Mouse (Mus musculus) frontal cortex, postnatal 14 days (tissue): ENCODE data around the gene Abcg3.
"Not testable (repeated sequence)": the region's sequence is repeated elsewhere in the genome, so short reads cannot be mapped to it uniquely, and the experiment has no call there.

ENCODE experiments used
- DNase-seq, 2 experiments: peaks; one replicate each; pipeline ENCODE4 v3.0.0; 2022; ENCODE audit warnings: low spot score in 2 of 2

Gene Abcg3

DNA sequence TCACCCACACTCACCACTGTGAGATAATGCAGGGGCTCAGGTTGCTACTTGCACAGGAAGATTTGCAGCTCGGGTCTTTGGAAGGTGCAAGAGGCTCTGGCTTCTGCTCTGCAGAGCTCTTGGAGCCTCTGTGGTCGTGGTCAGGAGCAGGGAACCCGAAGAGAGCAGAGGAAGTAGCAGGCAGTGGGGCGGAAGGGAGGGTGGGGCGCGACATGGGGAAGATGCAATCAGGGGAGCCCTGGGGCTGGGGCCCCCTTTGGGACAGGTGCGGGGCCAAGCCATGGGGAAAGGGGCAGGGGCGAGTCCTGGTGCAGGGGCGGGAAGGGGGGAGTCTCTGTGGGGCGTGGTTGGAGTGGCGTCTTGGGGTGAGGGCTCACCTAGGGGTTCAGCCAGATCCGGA lies at the start of gene Abcg3:
Abcg3 (minus strand) TSS at position 184 of the 400 bp plus-strand sequence.
- no peak for DNase-seq

DNA sequence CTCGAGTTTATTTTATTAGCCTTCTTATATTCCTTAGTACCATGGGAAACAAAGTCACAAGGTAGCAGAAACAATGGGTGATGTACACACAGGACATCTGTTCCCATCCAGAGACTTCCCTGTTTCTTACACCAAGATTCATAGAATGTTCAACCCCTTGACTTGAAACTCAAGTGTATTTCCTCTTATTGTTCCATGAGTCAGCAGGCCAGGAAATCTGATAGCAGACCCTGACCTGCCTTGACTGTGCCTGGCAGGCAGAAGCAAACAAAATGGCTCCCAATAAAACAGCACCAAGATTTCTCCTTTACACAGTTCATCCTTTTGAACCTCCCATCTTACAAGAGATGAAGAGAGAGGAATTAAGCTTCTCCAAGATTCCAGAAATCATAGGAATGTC lies 30.0 kb upstream of the Abcg3 start:
- DNase-seq, result no peak

DNA sequence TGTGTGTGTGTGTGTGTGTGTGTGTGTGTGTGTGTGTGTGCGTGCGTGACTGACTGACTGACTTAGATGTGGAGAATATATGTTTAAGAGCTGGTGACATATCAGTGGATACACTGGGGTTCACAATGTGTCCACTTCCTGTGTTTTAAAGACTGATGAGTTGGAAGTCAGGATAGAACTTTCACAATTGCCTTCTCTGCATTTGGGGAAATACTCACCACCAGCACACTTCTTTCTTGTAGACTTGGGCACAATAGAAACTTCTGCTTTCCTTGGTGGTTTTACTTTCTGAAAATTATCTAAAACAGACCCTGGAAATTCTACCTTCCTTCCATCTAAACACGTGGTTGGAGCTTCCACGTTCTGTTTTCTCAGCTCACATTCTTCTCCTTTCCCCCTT lies 29.1 kb upstream of the Abcg3 start:
- no peak for DNase-seq

DNA sequence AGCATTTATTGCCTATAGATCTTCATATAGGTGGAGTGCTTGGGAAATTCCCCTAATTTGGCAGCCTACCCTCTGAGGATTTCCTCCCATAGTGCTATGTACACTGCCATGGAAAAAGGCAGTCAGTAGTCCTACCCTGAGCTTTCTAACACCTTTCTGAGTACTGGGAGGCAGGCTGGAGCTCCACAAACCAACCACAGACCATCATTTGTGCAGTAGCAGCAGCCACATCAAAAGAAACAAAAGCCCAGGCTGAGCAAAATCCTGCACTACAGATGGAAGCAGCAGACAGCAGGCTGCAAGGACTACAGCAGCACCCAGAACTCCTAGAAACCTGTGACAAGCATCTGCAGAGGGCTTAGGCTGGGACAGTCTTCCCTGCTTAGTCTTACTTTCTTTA lies 27.9 kb upstream of the Abcg3 start:
- DNase-seq, result no peak

DNA sequence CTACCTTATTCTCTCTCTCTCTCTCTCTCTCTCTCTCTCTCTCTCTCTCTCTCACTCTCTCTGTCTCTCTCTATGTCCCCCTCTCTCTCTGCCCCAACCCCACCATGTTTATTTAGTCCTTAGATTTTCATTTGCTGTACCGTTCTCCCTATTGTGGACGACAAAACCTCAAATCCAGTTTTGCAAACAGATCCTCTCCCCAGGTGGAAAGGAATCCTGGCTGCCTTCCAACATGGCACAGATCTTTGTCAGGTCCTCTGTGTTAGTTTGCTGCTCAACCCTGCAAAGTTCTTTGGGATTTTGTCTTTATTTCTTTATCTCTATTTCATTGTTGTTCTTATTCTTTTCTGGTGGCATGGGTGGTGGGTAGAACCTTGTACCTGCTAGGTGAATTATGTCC lies 6.9 kb upstream of the Abcg3 start:
- DNase-seq, result no peak

DNA sequence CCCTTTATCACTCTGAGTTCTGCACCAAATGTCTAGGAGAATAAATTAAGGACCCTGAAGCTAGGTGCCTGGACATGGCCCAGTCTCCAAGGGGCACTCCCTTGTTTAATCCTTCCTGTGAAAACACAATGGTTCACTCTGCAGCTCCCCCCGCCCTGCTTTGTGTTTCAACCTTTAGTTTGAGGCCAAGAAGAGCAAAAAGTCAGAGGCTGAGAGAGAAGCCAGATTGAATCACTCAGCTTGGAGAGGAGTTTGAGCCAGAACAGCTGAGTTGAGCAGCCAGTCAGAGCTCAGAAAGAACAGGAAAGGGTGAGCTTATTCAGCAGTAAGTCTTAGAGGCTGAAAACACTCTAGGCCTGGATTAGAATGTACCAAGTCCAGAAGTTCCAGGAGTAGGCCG lies 5.5 kb upstream of the Abcg3 start:
- no peak for DNase-seq

DNA sequence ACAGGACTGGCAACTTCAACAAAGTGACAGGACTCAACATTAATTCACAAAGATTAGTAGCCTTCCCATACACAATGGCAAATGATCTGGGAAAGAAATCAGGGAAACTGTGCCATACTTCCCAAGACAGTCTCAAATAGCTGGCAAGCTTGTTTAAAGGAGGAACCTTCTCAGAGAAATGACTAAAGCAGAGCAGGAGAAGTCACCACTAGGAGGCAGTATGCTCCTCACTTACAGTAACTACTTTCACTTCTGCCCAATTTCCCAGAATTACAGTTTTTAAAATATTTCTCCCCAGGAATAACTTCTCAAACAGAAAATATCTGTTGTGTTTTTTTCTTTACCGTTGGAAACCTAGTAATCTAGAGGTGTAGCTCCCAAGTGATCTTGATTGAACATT lies 4.2 kb upstream of the Abcg3 start:
- no peak for DNase-seq

DNA sequence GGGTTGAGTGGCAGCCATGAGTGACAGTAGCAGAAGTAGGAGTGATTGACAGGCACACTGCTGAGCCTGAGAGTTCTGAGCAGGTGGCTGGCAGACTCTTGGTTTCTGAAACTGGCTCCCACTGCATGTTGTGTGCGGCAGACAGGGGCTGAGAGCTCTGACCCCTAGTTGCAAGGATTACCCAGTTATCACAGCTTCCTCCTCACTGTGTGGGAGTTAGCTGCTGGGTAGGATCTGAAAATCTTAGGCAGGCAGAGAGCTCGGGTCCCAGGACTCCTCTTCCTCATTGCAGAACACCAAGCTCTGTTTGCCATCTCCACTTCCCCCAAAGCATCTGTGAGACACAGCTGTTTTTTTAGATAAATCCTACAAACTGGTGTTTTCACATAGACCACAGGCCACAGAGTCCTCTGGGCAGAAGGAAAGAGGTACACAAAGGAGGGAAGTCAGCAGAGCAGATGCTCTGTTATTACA lies 3.4 kb downstream of the Abcg3 start:
- no peak for DNase-seq

DNA sequence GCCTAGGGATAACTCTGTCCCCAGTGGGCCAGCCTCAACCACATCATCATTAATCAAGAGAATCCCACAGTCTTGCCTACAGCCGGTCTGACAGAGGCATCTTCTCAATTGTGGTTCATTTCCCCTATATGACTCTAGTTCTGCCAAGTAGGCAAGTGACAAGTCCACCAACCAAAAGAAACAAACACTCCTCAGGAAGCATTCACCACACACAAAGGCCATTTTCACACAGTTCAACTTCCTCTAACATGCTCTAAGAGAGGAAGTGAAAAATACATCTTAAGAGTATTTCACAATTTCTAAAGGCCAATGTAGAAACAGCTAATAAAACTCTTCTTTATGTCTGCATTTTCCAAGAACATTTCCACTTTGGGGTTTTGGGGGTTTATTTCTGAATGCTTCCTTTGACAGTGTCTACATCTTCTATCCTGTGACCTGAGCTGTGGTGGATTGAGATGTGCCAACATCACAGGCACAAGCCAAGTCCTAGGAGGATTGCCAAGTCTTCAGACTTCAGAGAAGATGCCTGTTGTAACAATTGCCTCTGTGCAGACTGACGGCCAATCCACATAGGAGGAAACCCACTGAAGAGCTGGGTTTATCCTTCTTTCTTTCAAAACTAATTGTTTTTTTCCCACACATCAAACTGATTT lies 24.3 kb downstream of the Abcg3 start:
- DNase-seq, result no peak

DNA sequence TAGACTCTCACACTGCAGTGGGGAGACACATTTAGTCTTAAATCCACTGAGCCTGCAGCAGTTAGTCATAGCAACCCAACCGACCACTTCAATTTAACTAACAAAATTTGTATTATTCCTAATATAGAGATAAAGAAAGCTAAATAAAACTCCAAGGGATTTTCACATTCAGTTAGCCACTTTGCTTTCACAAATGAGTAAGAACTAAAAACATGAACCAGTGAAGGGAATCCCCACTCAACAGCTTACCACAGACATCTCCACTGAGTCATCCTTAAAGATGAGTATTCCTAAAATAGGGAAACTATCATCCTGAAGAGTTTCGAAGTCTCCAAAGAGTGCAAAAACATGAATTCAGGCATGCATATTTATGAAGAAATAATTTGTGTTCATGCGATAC lies 27.3 kb downstream of the Abcg3 start:
- DNase-seq, result no peak

DNA sequence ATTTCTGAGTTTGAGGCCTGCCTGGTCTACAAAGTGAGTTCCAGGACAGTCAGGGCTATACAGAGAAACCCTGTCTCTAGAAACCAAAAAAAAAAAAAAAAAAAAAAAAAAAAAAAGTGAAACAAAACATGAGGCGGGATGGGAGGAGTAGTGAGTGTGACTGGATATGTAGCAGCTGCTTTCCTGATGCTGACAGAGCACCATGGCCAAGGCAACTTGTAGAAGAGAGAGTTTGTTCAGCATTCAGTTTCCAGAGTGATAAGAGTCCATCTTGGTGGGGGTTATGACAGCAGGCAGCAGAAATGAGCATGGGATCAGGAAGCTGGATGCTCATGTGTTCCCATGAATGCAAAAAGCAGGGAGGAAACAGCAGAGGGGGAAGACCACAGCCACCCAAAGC lies 35.6 kb downstream of the Abcg3 start:
- DNase-seq, result no peak

DNA sequence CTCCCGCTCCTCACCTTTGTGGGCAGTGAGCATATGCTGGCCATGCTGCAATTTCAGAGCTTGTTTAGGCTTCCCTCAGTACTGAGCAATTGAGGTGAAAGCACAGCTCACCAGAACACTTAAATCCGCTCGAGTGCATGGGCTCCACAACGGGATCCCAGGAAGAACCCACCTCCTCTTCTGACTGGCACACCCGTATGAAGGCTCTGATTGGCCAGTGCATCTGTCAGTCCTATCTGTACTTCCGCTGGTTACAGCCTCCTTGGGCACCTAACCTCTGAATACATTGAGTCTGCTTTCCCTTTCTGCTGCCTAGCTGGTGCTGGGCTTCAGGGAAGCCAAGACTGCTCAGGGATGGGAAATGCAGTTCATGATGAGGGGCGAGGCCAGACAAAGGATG lies 48.4 kb downstream of the Abcg3 start:
- no peak for DNase-seq

DNA sequence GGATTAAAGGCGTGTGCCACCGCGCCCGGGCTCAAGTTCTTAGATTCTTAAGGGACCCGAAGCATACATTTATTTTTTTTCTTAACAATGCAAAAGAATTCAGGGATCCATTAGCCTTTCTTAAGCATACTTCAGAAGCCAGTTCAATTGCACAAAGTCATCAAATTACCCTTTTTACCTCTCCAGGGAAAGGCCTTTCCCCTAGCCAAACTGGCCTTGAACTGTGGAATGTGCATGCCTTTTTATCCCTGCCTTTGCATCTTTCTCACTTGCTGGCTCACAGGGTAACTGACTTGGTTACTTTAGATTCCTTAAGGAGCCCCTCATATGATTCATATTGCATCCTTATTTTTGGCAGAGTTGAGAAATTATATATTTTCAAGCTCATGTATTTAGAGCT lies 76.0 kb downstream of the Abcg3 start:
- DNase-seq, result not testable (repeated sequence)
